Mouse (Mus musculus) common myeloid progenitor, adult 5-6 weeks (primary cell): Measurements from ENCODE around the gene Sycn. TPM values are rescaled to one million over a fixed set of nuclear protein-coding genes. Genes with fewer than 3 reads are reported as not detected.
A peak's percentile ranks its signal among the peaks of the same experiment; 100 is the strongest.
"Not testable (repeated sequence)": the region's sequence is repeated elsewhere in the genome, so short reads cannot be mapped to it uniquely, and the experiment has no call there.

Experiments used
- ATAC-seq: replicated peaks from 2 replicates; pipeline ENCODE4 v1.8.0; 2016; ENCODE audit warnings: low read depth, mild to moderate bottlenecking, moderate TSS enrichment, inconsistent platforms; ENCODE audit not compliant: poor library complexity, severe bottlenecking
- total RNA-seq: library from RNA; stranded (forward); fragments of 200-1000, 187-1606 nt; gene quantifications from 2 replicates; pipeline ENCODE4 v1.2.3, GENCODE M21; 2017

Sycn gene
- not detected in 2 replicates for total RNA-seq

GRCm38 (mm10) chr7:28540526-28540925 lies at the start of gene Sycn:
Gene Sycn (plus strand): TSS chr7:28540885.
- no peak for ATAC-seq

GRCm38 (mm10) chr7:28490903-28491302 lies 49.8 kb upstream of the Sycn start:
- 0 out of 2 replicates have a peak, but pooled peaks have one; percentile 18 for ATAC-seq

GRCm38 (mm10) chr7:28492310-28492709 lies 48.4 kb upstream of the Sycn start:
- ATAC-seq: no peak

GRCm38 (mm10) chr7:28495426-28495825 lies 45.3 kb upstream of the Sycn start:
- no peak for ATAC-seq

GRCm38 (mm10) chr7:28505585-28505984 lies 35.1 kb upstream of the Sycn start:
- peak; percentile 52; the same call in 1 of the 2 replicates for ATAC-seq

GRCm38 (mm10) chr7:28509121-28509520 lies 31.6 kb upstream of the Sycn start:
- not testable (repeated sequence) for ATAC-seq

GRCm38 (mm10) chr7:28510405-28510974 lies 30.2 kb upstream of the Sycn start, which contains the start of gene Ifnl2:
Gene Ifnl2 (minus strand): TSS chr7:28510455.
- ATAC-seq: not testable (repeated sequence)

GRCm38 (mm10) chr7:28511441-28511840 lies 29.2 kb upstream of the Sycn start:
- ATAC-seq: no peak

- not testable (repeated sequence) for ATAC-seq
Observed at GRCm38 (mm10) chr7:28522536-28522935, 18.1 kb upstream of the Sycn start, which contains the start of gene Ifnl3. Gene Ifnl3 (plus strand): TSS chr7:28522836.

- ATAC-seq: peak; percentile 95
Observed at GRCm38 (mm10) chr7:28527922-28528719, 12.6 kb upstream of the Sycn start.

GRCm38 (mm10) chr7:28532005-28532404 lies 8.7 kb upstream of the Sycn start:
- ATAC-seq: no peak

GRCm38 (mm10) chr7:28538886-28539285 lies 1.8 kb upstream of the Sycn start:
- ATAC-seq: not testable (repeated sequence)

GRCm38 (mm10) chr7:28544051-28544601 lies 3.4 kb downstream of the Sycn start:
- ATAC-seq: no peak

GRCm38 (mm10) chr7:28545048-28545890 lies 4.6 kb downstream of the Sycn start:
- no peak for ATAC-seq

GRCm38 (mm10) chr7:28545891-28546210 lies 5.2 kb downstream of the Sycn start:
- ATAC-seq: no peak

GRCm38 (mm10) chr7:28546649-28547048 lies 6.0 kb downstream of the Sycn start:
- no peak for ATAC-seq

GRCm38 (mm10) chr7:28547154-28547553 lies 6.5 kb downstream of the Sycn start, which contains the start of gene Nccrp1:
Gene Nccrp1 (minus strand): TSS chr7:28547254.
- no peak for ATAC-seq

- peak; percentile 83 for ATAC-seq
Observed at GRCm38 (mm10) chr7:28547628-28548027, 6.9 kb downstream of the Sycn start.

GRCm38 (mm10) chr7:28553076-28553475 lies 12.4 kb downstream of the Sycn start:
- ATAC-seq: no peak

GRCm38 (mm10) chr7:28555939-28556535 lies 15.4 kb downstream of the Sycn start:
- no peak for ATAC-seq
